Mouse (Mus musculus): ENCODE data around the gene Abca1.

The Abca1 gene

GRCm38 (mm10) chr4:53149644-53150043 lies 10.1 kb downstream of the Abca1 start:
- DNase-seq (ENCODE audit: low spot score in 2 of 2): no peak

GRCm38 (mm10) chr4:53148817-53149216 lies 10.9 kb downstream of the Abca1 start:
- no peak for DNase-seq (ENCODE audit: low spot score in 2 of 2)

- no peak for DNase-seq (ENCODE audit: low spot score in 2 of 2)
Observed at GRCm38 (mm10) chr4:53147454-53147853, 12.2 kb downstream of the Abca1 start.

- no peak for DNase-seq (ENCODE audit: low spot score in 2 of 2)
Observed at GRCm38 (mm10) chr4:53147046-53147445, 12.6 kb downstream of the Abca1 start.

GRCm38 (mm10) chr4:53146227-53146949 lies 13.3 kb downstream of the Abca1 start:
- no peak for DNase-seq (ENCODE audit: low spot score in 2 of 2)

- no peak for DNase-seq (ENCODE audit: low spot score in 2 of 2)
Observed at GRCm38 (mm10) chr4:53145434-53146168, 14.1 kb downstream of the Abca1 start.

GRCm38 (mm10) chr4:53144571-53144970 lies 15.1 kb downstream of the Abca1 start:
- DNase-seq (ENCODE audit: low spot score in 2 of 2): no peak

- DNase-seq (ENCODE audit: low spot score in 2 of 2): no peak
Observed at GRCm38 (mm10) chr4:53144021-53144420, 15.7 kb downstream of the Abca1 start.

- no peak for DNase-seq (ENCODE audit: low spot score in 2 of 2)
Observed at GRCm38 (mm10) chr4:53140678-53141077, 19.0 kb downstream of the Abca1 start.

- DNase-seq (ENCODE audit: low spot score in 2 of 2): no peak
Observed at GRCm38 (mm10) chr4:53139495-53139894, 20.2 kb downstream of the Abca1 start.

GRCm38 (mm10) chr4:53138974-53139373 lies 20.7 kb downstream of the Abca1 start:
- DNase-seq (ENCODE audit: low spot score in 2 of 2): no peak

- no peak for DNase-seq (ENCODE audit: low spot score in 2 of 2)
Observed at GRCm38 (mm10) chr4:53137087-53137486, 22.6 kb downstream of the Abca1 start.

- no peak for DNase-seq (ENCODE audit: low spot score in 2 of 2)
Observed at GRCm38 (mm10) chr4:53134816-53135215, 24.9 kb downstream of the Abca1 start.

- no peak for DNase-seq (ENCODE audit: low spot score in 2 of 2)
Observed at GRCm38 (mm10) chr4:53133995-53134394, 25.7 kb downstream of the Abca1 start.

GRCm38 (mm10) chr4:53131538-53131937 lies 28.2 kb downstream of the Abca1 start:
- no peak for DNase-seq (ENCODE audit: low spot score in 2 of 2)

- DNase-seq (ENCODE audit: low spot score in 2 of 2): no peak
Observed at GRCm38 (mm10) chr4:53130622-53131517, 28.8 kb downstream of the Abca1 start.

- no peak for DNase-seq (ENCODE audit: low spot score in 2 of 2)
Observed at GRCm38 (mm10) chr4:53129716-53130301, 29.9 kb downstream of the Abca1 start.

- DNase-seq (ENCODE audit: low spot score in 2 of 2): no peak
Observed at GRCm38 (mm10) chr4:53127266-53127665, 32.4 kb downstream of the Abca1 start.

GRCm38 (mm10) chr4:53126794-53127193 lies 32.9 kb downstream of the Abca1 start:
- no peak for DNase-seq (ENCODE audit: low spot score in 2 of 2)

GRCm38 (mm10) chr4:53124837-53125490 lies 34.7 kb downstream of the Abca1 start:
- no peak for DNase-seq (ENCODE audit: low spot score in 2 of 2)

GRCm38 (mm10) chr4:53122310-53122709 lies 37.4 kb downstream of the Abca1 start:
- DNase-seq (ENCODE audit: low spot score in 2 of 2): no peak
